Mouse (Mus musculus): ENCODE data around the gene Cux1.

GRCm38 (mm10) chr5:136428498-136429060 is 138.7 kb downstream of the Cux1 start:
- TF ChIP-seq CTCF (IDR thresholded peaks at IDR 0.05; ENCODE audit: extremely low read depth, insufficient read depth, insufficient read length, insufficient replicate concordance): no peak
- no peak for TF ChIP-seq POLR2A (IDR thresholded peaks at IDR 0.05; ENCODE audit: low read depth, low read length)
